Mouse (Mus musculus) intestine, postnatal 0 days (tissue): ENCODE measurements around the gene Tmod4. TPM values are rescaled to one million over a fixed set of nuclear protein-coding genes. Genes with fewer than 3 reads are reported as not detected.
A peak's percentile ranks its signal among the peaks of the same experiment; 100 is the strongest.

Source experiments
- ATAC-seq: fragments of 200-750 bp; cut with Nextera tagmentation; 2 replicates; pipeline ENCODE4 v1.8.0; 2017; ENCODE audit warnings: mild to moderate bottlenecking, moderate TSS enrichment, moderate library complexity
- H3K27ac ChIP-seq: fragments of 300-500 bp; sonication (generic); 2 replicates; pipeline ENCODE4 v1.5.1; 2014; ENCODE audit warnings: mild to moderate bottlenecking, low read depth, low read length, moderate library complexity
- H3K27me3 ChIP-seq: fragments of 300-500 bp; sonication (generic); replicated peaks from 2 replicates; pipeline ENCODE4 v1.6.1; 2014; ENCODE audit warnings: low read length, mixed read lengths; ENCODE audit not compliant: control insufficient read depth, insufficient read depth
- H3K36me3 ChIP-seq: fragments of 300-500 bp; sonication (generic); 2 replicates; pipeline ENCODE4 v1.6.1; 2014; ENCODE audit warnings: mild to moderate bottlenecking, moderate library complexity; ENCODE audit not compliant: control insufficient read depth, insufficient read depth
- H3K4me1 ChIP-seq: fragments of 300-500 bp; sonication (generic); replicated peaks from 2 replicates; pipeline ENCODE4 v1.6.1; 2014; ENCODE audit warnings: antibody characterized with exemption, low read length, mixed read lengths; ENCODE audit not compliant: control insufficient read depth, insufficient read depth
- H3K4me2 ChIP-seq: fragments of 300-500 bp; sonication (generic); replicated peaks from 2 replicates; pipeline ENCODE4 v1.6.1; 2014; ENCODE audit warnings: low read depth, mild to moderate bottlenecking, moderate library complexity
- H3K4me3 ChIP-seq: fragments of 300-500 bp; sonication (generic); 2 replicates; pipeline ENCODE4 v1.5.1; 2014; ENCODE audit warnings: low read depth, low read length
- H3K9ac ChIP-seq: fragments of 300-500 bp; sonication (generic); 2 replicates; pipeline ENCODE4 v1.6.1; 2014; ENCODE audit warnings: mild to moderate bottlenecking, low read depth, low read length
- H3K9me3 ChIP-seq: fragments of 300-500 bp; sonication (generic); 2 replicates; pipeline ENCODE4 v1.6.1; 2016; ENCODE audit warnings: mixed run types; ENCODE audit not compliant: control insufficient read depth
- CTCF ChIP-seq: sonication (generic); IDR thresholded peaks from 2 replicates; pipeline ENCODE4 v1.5.1; 2016; ENCODE audit warnings: low read depth, mild to moderate bottlenecking, control low read depth, antibody characterized with exemption, moderate library complexity
- WGBS: fragments of 180-500 bp; shearing (Covaris S2); extraction: QIAGEN DNeasy Blood & Tissue Kit; methylation state at CpG from one replicate; pipeline ENCODE4 v1.1.7; 2014; 5-methylcytosine and 5-hydroxymethylcytosine counted together
- polyA plus RNA-seq: library from polyadenylated mRNA; unstranded; fragments of >200 nt; fragmentation: Nextera tagmentation; extraction: Ambion mirVana; gene quantifications from 2 replicates; pipeline ENCODE4 v1.2.1, GENCODE M21; 2015

Tmod4 gene
- polyA plus RNA-seq, 1 experiment from 2014 or later: 0.44 TPM

- H3K36me3 ChIP-seq: no peaks in the 10 kb centered on the region
- no peak within 1 kb of the TSS for H3K27ac ChIP-seq
- peak within 1 kb of the TSS; percentile 97 for H3K4me2 ChIP-seq
- TF ChIP-seq CTCF: no peak
- no peaks in the 10 kb centered on the region for H3K9me3 ChIP-seq
- ATAC-seq: peak; percentile 93
- peak within 1 kb of the TSS; percentile 69 for H3K4me3 ChIP-seq
- peak within 1 kb of the TSS; percentile 40; the same call in 1 of the 2 replicates for H3K9ac ChIP-seq
- peaks cover 5% of the 10 kb centered on the region; the same call in 1 of the 2 replicates for H3K4me1 ChIP-seq
- under 1% methylated on average over 66 of the region's 66 CpGs for WGBS
- H3K27me3 ChIP-seq: peaks cover 8% of the 10 kb centered on the region; the same call in 1 of the 2 replicates
Measured at GRCm38 (mm10) chr3:95159987-95160963, 36.0 kb downstream of the Tmod4 start, which contains the start of gene Sema6c. TSS of gene Sema6c (plus strand) at chr3:95160457.

- Histone ChIP-seq H3K4me1 (peaks cover 5% of the 10 kb centered on the region; the same call in 1 of the 2 replicates), H3K4me2 (peak overlapping the region; percentile 97), H3K27me3 (peaks cover 8% of the 10 kb centered on the region; the same call in 1 of the 2 replicates), H3K27ac (no peak overlapping the region), H3K36me3 (no peaks in the 10 kb centered on the region), H3K9me3 (no peaks in the 10 kb centered on the region), H3K4me3 (peak overlapping the region; percentile 69), H3K9ac (peak overlapping the region; percentile 40; the same call in 1 of the 2 replicates)
- WGBS: 4% methylated on average over 30 of the region's 30 CpGs
- TF ChIP-seq CTCF: no peak
- ATAC-seq: no peak
Measured at GRCm38 (mm10) chr3:95161041-95161551, 36.8 kb downstream of the Tmod4 start.

GRCm38 (mm10) chr3:95161618-95162344 is 37.5 kb downstream of the Tmod4 start:
- ATAC-seq: no peak
- H3K27ac ChIP-seq: no peak overlapping the region
- H3K9me3 ChIP-seq: no peaks in the 10 kb centered on the region
- H3K4me2 ChIP-seq: peak overlapping the region; percentile 97
- no peaks in the 10 kb centered on the region for H3K36me3 ChIP-seq
- H3K4me3 ChIP-seq: peak overlapping the region; percentile 69
- TF ChIP-seq CTCF: no peak
- peak overlapping the region; percentile 40; the same call in 1 of the 2 replicates for H3K9ac ChIP-seq
- peaks cover 8% of the 10 kb centered on the region; the same call in 1 of the 2 replicates for H3K27me3 ChIP-seq
- peaks cover 5% of the 10 kb centered on the region; the same call in 1 of the 2 replicates for H3K4me1 ChIP-seq
- 31% methylated on average over 9 of the region's 9 CpGs for WGBS

- H3K4me3 ChIP-seq: no peak overlapping the region
- ATAC-seq: no peak
- peaks cover 5% of the 10 kb centered on the region; the same call in 1 of the 2 replicates for H3K4me1 ChIP-seq
- WGBS: 57% methylated on average over 2 of the region's 2 CpGs
- H3K4me2 ChIP-seq: peak overlapping the region; percentile 97; the same call in 1 of the 2 replicates
- H3K36me3 ChIP-seq: no peaks in the 10 kb centered on the region; the same call in 1 of the 2 replicates
- peaks cover 8% of the 10 kb centered on the region; the same call in 1 of the 2 replicates for H3K27me3 ChIP-seq
- H3K9me3 ChIP-seq: no peaks in the 10 kb centered on the region
- H3K27ac ChIP-seq: no peak overlapping the region
- TF ChIP-seq CTCF: no peak
- no peak overlapping the region for H3K9ac ChIP-seq
Measured at GRCm38 (mm10) chr3:95162345-95162628, 38.0 kb downstream of the Tmod4 start.

GRCm38 (mm10) chr3:95163419-95164255 is 39.4 kb downstream of the Tmod4 start:
- peaks cover 5% of the 10 kb centered on the region; the same call in 1 of the 2 replicates for H3K4me1 ChIP-seq
- no peak overlapping the region for H3K9ac ChIP-seq
- ATAC-seq: no peak
- H3K27ac ChIP-seq: no peak overlapping the region
- no peak for TF ChIP-seq CTCF
- WGBS: 63% methylated on average over 11 of the region's 11 CpGs
- H3K9me3 ChIP-seq: no peaks in the 10 kb centered on the region
- H3K27me3 ChIP-seq: peaks cover 8% of the 10 kb centered on the region; the same call in 1 of the 2 replicates
- H3K4me2 ChIP-seq: no peak overlapping the region
- no peak overlapping the region for H3K4me3 ChIP-seq
- peaks cover 7% of the 10 kb centered on the region; the same call in 1 of the 2 replicates for H3K36me3 ChIP-seq
